Mouse (Mus musculus) layer of hippocampus, adult 2 months (tissue): Measurements from ENCODE around the gene Eif2ak4. TPM values are rescaled to one million over a fixed set of nuclear protein-coding genes. Genes with fewer than 3 reads are reported as not detected.

ENCODE experiments used
- DNase-seq, 2 experiments: peaks; one replicate each; pipeline ENCODE4 v3.0.0; 2022; ENCODE audit warnings: low spot score in 2 of 2
- H3K27ac ChIP-seq: fragments of 200-600 bp; 2 replicates; pipeline ENCODE4 v1.8.1; 2022
- H3K4me3 ChIP-seq: fragments of 200-600 bp; 2 replicates; pipeline ENCODE4 v1.8.1; 2022; ENCODE audit warnings: mild to moderate bottlenecking
- CTCF ChIP-seq: fragments of 200-600 bp; conservative IDR thresholded peaks from 2 replicates; pipeline ENCODE4 v1.8.1; 2022; ENCODE audit warnings: antibody characterized with exemption, mild to moderate bottlenecking, moderate library complexity
- total RNA-seq, 2 experiments: library from RNA; stranded (reverse); gene quantifications; 2 replicates each; pipeline ENCODE4 v1.2.3; 2021

The Eif2ak4 gene
- total RNA-seq, 2 experiments from 2014 or later, result 26.3 to 26.7 TPM

DNA sequence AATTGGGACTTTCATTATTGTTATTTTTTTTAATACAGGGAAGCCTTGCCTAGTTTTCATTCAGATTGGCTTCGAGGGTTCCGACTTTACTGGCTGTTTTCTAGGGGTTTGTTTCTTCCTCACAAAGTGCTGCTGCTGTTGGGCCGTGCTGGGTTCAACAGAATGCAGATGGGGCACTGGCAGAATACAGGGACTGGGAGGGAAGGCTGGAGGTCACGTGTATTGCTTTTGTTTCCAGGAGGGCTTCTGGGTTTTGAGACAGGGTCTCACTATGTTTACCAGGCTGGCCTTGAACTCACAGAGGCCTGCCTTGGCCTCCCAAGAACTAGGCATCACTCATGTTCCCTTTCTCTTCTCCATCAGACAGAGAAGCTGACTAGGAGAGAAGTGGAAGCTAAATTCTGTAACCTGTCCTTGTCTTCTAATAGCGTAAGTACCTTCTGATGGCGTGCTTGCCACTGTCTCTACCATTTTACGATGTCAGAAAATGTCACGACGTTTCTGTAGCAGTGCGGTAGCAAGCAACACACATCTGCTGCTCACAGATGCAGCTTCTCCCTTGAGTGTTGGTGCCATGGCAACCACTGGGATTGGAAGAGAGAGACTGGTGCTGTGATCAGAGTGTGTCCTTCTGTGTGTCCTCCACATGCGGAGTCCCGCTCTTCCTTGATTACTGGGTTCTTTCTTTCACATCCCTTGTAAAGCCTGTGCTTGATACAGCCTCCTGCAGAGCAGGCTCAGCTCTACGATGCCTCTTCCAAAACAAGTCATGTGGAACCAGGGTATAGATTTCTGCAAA, 69.2 kb downstream of the Eif2ak4 start:
- peak overlapping the region; percentile 85 for H3K27ac ChIP-seq
- no peak for TF ChIP-seq CTCF
- no peak overlapping the region for H3K4me3 ChIP-seq
- peak; percentile 59 to 79 for DNase-seq

DNA sequence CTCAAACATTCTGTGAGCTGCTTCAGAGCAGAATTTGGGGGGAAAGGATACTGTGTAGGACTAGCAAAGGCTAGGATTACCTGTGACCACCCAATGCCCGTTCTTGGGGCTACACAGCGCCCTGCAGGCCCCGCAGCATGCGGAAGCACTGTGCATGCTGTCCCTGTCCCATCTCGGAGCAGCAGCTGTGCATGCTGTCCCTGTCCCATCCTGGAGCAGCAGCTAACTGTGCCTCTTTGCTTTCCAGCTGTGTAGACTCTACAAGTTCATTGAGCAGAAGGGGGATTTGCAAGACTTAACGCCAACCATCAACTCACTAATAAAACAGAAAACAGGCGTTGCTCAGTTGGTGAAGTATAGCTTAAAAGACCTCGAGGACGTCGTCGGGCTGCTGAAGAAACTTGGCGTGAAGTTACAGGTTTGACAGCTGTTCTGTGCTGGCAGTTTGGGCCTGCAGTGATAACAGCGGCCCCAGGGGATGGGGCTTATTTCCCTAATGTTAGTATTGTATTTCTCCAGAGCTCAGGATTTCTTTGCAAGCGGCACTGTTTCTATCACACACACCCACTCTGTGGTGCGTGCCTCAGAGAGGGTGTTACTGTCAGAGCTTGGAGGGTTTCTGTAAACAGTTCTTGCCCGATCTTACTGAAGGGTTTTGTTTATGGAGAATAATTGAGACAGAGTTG, 73.2 kb downstream of the Eif2ak4 start:
- peak overlapping the region; percentile 44 for H3K27ac ChIP-seq
- TF ChIP-seq CTCF, result no peak
- no peak overlapping the region for H3K4me3 ChIP-seq
- DNase-seq, result no peak

DNA sequence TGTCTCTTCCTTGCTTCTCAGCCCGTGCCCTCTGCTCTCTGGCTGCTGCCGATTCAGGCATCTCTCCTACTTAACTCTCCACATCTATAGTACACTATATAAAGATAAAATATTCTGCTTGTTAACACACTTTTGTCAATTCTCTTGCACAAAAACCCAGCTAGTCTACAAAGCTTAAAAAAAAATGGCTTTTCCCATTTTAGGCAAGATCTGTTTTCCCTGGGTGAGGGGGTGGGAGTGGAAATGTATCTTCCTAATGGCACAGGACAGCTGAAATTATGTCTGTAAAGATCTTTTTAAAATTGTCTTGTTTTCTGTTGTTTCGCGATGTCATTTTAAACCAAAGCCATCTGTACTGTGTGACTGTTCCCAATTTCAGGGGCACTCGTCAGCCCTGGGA, 75.1 kb downstream of the Eif2ak4 start:
- peak in 1 of 2 experiments; percentile 41 for DNase-seq
- no peak overlapping the region for H3K4me3 ChIP-seq
- H3K27ac ChIP-seq, result peak overlapping the region; percentile 67; the same call in 1 of the 2 replicates
- no peak for TF ChIP-seq CTCF

DNA sequence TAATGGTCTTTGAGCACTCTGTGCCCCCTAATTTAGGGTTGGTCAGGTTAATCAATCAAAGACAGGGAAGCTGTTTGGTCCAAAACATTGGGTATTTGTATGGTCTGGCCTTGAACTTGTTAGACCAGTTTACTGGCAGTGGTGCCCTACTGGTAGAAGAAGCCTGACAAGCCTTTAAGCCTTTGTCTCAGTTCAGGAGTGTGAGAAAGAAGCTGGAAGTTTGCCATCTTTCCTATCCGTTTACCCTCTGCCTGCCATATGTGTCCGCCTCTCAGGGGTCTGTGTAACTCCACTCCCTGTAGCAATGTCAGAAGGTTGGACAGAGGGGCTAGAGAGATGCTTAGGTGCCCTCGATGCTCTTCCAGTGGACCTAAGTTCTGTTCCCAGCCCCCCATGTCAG, 76.0 kb downstream of the Eif2ak4 start:
- TF ChIP-seq CTCF, result no peak
- DNase-seq, result no peak

DNA sequence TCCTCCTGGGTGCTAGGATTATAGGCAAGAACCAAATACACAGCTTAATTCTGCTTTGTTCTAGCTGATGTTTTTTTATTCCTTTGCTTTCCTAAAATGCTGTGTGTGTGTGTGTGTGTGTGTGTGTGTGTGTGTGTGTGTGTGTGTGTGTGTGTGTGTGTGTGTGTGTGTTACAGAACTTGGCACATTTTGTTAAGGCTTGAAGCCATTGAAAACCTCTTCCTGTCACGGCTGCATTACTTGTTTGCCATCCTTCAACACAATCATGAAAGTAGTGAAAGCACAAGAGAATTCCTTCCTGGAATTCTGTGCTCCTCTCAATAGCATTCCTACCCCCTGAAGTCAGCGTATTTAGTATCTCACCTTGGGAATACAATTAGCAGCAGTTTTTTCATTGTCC, 77.5 kb downstream of the Eif2ak4 start:
- no peak for DNase-seq
- H3K4me3 ChIP-seq, result no peak overlapping the region
- peak overlapping the region; percentile 12; the same call in 1 of the 2 replicates for H3K27ac ChIP-seq
- no peak for TF ChIP-seq CTCF

More for the DNA sequence above, 76.0 kb downstream of the Eif2ak4 start:
- Histone ChIP-seq H3K27ac (peak overlapping the region; percentile 63; the same call in 1 of the 2 replicates), H3K4me3 (no peak overlapping the region)

DNA sequence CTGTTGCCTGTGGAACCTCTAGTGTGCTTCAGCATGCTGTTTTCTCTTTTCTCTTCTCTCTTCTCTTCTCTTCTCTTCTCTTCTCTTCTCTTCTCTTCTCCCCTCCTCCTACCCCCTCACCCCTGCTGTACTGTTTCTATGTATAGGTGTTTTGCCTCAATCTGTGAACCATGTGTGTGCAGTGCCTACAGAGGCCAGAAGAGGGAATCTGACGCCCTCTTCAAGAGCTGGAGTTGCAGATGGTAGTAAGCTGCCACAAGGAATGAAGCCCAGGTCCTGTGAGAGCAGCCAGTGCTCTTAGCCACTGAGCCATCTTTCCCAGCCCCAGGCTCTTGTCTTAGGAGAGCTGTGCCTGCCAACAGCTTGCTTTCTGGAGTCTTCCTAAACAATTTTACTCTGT, 78.2 kb downstream of the Eif2ak4 start:
- peak; percentile 50 for TF ChIP-seq CTCF
- Histone ChIP-seq H3K4me3 (no peak overlapping the region), H3K27ac (peak overlapping the region; percentile 12; the same call in 1 of the 2 replicates)
- DNase-seq, result no peak

DNA sequence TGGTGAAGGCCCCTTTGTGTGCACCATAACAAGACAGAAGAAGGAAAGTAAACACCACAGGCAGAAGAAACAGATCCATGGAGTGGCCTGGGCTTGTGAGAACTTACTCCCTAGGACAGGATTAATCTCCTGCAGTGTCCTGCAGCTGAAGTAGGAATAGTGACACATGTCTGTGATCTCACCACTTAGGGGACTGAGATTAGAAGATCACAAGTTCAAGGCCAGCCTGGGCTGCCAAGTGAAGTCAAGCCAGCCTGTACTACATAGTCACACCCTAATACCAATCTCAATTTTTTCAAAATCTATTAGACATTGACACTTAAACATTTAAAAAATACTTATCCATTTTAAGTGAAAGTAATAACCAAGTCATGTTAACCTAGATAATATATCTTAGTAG, 79.9 kb downstream of the Eif2ak4 start:
- DNase-seq, result no peak
- Histone ChIP-seq H3K4me3 (no peak overlapping the region), H3K27ac (no peak overlapping the region)
- TF ChIP-seq CTCF, result no peak

DNA sequence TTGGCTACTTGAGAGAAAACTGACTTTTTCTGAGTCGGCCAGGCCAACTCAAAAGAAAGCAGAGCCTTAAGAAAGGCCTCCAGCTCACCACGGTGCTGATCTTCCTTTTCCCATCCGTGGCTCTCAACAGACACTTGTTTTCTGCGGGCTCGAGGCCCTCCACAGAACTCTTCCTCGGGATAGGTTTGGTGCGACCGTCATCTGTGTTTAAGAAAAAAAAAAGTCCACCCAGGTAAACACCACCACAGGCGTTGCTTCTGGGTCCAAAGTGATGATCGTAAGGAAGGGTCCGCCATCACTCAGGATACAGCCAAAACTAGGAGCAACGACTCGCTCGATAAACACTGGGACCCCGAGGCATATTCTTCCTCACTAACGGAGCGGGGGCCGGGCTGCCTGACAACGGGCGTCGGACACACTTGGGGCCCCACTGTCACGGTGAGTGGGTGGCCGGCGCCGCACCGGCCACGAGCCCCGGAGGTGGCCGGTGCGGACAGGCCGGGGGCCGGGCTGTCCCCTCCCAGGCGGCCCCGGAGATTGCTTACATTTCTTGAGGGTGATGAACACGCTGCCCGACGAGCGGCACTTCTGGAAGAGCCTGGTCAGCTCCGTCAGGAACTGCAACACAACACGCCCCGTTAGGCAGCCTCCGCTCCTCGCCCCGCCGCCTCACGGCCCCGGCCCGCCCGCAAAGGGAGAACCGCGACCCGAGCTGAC, 90.6 kb downstream of the Eif2ak4 start:
- DNase-seq, result no peak
- peak overlapping the region; percentile 97 for H3K4me3 ChIP-seq
- no peak for TF ChIP-seq CTCF
- peak overlapping the region; percentile 97 for H3K27ac ChIP-seq

DNA sequence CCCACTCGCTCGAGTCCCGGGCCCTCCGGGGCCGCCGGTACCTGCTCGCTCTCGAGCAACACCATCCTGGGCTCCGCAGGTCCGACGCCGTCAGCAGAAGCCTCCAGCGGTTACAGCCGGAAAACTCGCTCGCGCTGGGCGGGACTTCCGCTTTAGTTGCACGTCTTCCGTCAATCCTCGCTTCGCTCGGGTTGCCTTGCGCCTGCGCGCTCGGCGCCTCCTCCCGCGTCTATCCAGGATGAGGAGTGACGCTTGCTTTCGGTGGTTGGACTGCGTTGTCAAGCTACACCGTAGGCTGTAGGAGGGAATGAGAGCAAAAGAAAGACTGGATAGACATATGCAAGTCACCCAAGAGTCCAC, 91.1 kb downstream of the Eif2ak4 start, which contains the start of gene Srp14:
Gene Srp14 (minus strand): TSS at position 162 of the 360 bp plus-strand sequence.
- Histone ChIP-seq H3K4me3 (peak within 1 kb of the TSS; percentile 97), H3K27ac (peak within 1 kb of the TSS; percentile 97)
- DNase-seq, result peak; percentile 92 to 93
- peak; percentile 44 for TF ChIP-seq CTCF

DNA sequence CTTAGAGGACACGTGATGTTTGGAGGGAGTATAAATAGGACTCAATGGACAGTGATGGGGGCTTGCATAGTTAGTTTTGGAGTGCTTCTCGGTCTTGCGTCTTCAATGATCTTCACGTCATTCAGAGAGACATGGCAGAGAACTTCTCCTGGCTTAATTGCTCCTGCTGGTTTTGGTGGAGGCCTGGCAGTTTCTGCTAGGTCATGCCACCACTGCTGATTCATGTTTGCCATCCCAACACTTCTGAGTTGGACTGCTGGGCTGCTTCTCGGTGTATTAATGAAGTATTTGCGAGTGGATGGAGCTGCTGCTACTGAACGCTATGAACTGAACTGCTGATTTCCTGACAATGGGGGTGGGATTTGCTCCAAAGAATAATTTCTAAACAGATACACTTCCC, 92.5 kb downstream of the Eif2ak4 start:
- DNase-seq, result no peak
- Histone ChIP-seq H3K27ac (no peak overlapping the region), H3K4me3 (no peak overlapping the region)
- no peak for TF ChIP-seq CTCF

DNA sequence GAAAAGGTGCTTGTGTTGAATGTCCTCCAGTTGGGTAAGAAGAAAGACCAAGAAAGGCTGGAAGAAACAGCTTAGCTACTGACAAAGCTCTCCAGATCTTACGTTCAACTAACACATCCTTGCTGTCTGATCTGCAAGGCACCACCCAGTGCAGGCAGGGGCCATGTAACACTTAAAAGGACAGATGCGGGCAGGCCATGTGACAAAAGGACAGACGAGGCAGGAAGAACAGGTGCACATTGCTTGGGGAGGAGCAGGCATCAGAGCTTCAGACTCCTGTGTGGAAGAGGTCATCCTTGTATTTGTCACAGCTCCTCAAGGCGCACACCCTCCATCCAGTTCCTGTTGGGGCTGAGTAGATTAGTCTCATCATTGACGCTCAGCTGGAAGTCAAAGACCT, 94.6 kb downstream of the Eif2ak4 start:
- DNase-seq, result no peak
- no peak for TF ChIP-seq CTCF
- Histone ChIP-seq H3K4me3 (no peak overlapping the region), H3K27ac (no peak overlapping the region)

DNA sequence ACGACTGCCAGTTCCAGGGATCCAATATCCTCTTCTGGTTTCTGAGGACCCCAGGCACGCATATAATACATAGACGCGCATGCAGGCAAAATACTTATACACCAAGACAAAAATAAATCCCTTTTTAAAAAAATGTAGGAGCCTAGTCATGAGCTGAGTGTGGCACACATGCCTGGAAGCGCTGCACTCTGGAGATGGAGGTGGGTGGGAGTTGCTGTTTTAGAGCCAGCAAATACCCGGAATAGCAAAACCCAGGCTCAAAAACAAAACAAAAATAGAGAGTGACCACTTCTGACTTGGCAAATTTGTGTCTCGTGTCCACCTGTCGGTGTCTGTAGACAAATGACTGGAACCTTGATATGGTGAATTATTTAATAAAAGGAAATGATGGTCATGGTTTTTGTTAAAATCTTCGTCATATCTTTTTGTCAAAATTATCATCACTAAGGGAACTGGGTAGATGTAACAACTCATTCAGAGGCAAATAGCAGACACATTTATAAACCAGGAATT, 96.0 kb downstream of the Eif2ak4 start:
- DNase-seq, result no peak
- no peak for TF ChIP-seq CTCF
- Histone ChIP-seq H3K27ac (no peak overlapping the region), H3K4me3 (no peak overlapping the region)

DNA sequence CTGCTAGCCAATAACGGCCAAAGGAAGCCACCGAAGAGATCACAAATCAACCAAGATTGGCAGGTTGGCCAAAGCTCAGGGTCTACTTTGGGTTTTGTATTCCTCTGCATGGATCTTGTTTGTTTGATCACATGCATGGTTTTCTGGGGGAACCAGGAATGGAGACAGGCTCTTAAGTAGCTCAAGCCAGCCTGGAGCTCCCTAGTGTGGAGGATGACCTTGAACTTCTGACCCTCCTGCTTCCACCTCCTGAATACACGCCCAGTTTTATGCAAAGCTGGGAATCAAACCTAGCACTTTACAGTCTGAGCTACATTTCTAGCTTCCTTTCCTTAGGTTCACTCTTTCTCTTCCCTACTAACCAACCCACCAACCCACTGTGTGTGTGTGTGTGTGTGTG, 97.0 kb downstream of the Eif2ak4 start:
- Histone ChIP-seq H3K27ac (no peak overlapping the region), H3K4me3 (no peak overlapping the region)
- TF ChIP-seq CTCF, result no peak
- no peak for DNase-seq
